Mouse (Mus musculus): ENCODE results near the gene Ldlrad3. TPM values are rescaled to one million over a fixed set of nuclear protein-coding genes. Genes with fewer than 3 reads are reported as not detected.

Ldlrad3 gene
- polyA plus RNA-seq, 1 experiment from 2014 or later: 37.1 TPM

DNA sequence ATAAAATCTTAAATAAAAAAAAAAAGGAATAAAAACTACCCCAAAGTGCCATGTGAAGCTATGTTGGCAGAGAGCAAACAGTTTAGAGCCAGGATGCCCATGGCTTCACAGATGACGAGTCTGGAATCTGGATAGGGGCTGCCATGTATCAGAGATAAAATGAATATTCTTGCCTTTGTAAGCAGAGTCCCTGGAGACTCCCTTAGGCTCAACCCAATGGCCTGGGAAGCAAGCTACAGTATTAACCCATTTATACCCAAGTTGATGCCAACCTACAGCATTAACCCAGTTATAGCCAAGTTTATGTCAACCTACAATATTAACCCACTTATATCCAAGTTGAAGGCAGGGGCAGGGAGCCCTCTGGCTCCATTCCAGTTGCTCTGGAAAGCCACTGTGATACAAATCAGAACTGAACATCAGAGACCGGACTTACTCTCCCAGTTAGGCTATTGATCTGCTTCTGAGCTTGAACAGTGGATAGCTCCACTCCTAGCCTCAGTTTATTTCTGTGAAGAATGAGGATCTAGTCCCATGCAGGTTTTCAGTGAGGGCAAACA is 16.1 kb upstream of the Ldlrad3 start:
- Histone ChIP-seq H3K4me2 (no peak overlapping the region), H3K27ac (no peak overlapping the region), H3K4me1 (replicated peaks) (peaks cover 27% of the 10 kb centered on the region), H3K9ac (no peak overlapping the region), H3K4me3 (no peak overlapping the region), H3K9me3 (no peaks in the 10 kb centered on the region), H3K27me3 (peaks cover 3% of the 10 kb centered on the region; the same call in 1 of the 2 replicates), H3K36me3 (no peaks in the 10 kb centered on the region)
- ATAC-seq (ENCODE audit: low FRiP score): no peak
- 52% methylated on average over 2 of the region's 2 CpGs for WGBS

- no peak overlapping the region for H3K4me2 ChIP-seq
- no peaks in the 10 kb centered on the region for H3K9me3 ChIP-seq
Observed at GRCm38 (mm10) chr2:102201198-102201948, 15.2 kb upstream of the Ldlrad3 start.

DNA sequence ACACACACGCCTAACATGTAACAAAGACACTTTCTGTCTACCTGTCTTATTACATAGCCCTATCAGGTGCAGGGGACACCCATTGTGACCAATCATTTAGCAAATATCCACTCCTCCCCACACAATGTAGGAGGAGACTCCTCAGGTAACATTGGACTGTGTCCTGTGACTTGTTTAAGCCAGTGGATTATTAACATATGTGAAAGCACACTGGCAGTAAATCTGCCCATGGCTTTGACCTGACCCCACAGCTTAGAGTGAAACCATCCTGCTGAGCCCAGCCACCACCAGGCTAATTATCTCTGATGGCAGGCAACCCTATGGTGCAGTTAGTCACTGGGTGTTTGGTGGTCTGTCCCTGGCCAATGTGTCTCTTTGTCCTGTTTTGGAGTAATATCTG is 11.1 kb upstream of the Ldlrad3 start:
- Histone ChIP-seq H3K36me3 (no peaks in the 10 kb centered on the region), H3K4me1 (replicated peaks) (peaks cover 8% of the 10 kb centered on the region), H3K9me3 (no peaks in the 10 kb centered on the region), H3K9ac (no peak overlapping the region), H3K27ac (no peak overlapping the region), H3K4me3 (no peak overlapping the region), H3K4me2 (no peak overlapping the region), H3K27me3 (peaks cover 3% of the 10 kb centered on the region; the same call in 1 of the 2 replicates)
- WGBS: 73% methylated on average over 1 of the region's 1 CpGs
- ATAC-seq (ENCODE audit: low FRiP score): no peak

More at GRCm38 (mm10) chr2:102201198-102201948, 15.2 kb upstream of the Ldlrad3 start:
- WGBS: 76% methylated on average over 14 of the region's 14 CpGs
- no peak overlapping the region for H3K9ac ChIP-seq
- 0 out of 2 replicates have a peak, but pooled peaks have one; percentile 55 for ATAC-seq (ENCODE audit: low FRiP score)
- H3K27ac ChIP-seq: no peak overlapping the region
- no peak overlapping the region for H3K4me3 ChIP-seq
- H3K4me1 ChIP-seq (replicated peaks): peaks cover 21% of the 10 kb centered on the region
- H3K27me3 ChIP-seq: peaks cover 3% of the 10 kb centered on the region; the same call in 1 of the 2 replicates
- H3K36me3 ChIP-seq: no peaks in the 10 kb centered on the region

GRCm38 (mm10) chr2:102196709-102197108 is 10.5 kb upstream of the Ldlrad3 start:
- Histone ChIP-seq H3K27ac (no peak overlapping the region), H3K9me3 (no peaks in the 10 kb centered on the region), H3K36me3 (no peaks in the 10 kb centered on the region), H3K9ac (no peak overlapping the region), H3K4me3 (no peak overlapping the region), H3K4me2 (no peak overlapping the region), H3K4me1 (replicated peaks) (peaks cover 3% of the 10 kb centered on the region), H3K27me3 (peaks cover 3% of the 10 kb centered on the region; the same call in 1 of the 2 replicates)
- WGBS: 65% methylated on average over 8 of the region's 8 CpGs
- ATAC-seq (ENCODE audit: low FRiP score): no peak

GRCm38 (mm10) chr2:102195494-102195893 is 9.3 kb upstream of the Ldlrad3 start:
- no peak for ATAC-seq (ENCODE audit: low FRiP score)
- Histone ChIP-seq H3K4me1 (replicated peaks) (no peaks in the 10 kb centered on the region), H3K36me3 (no peaks in the 10 kb centered on the region), H3K4me2 (no peak overlapping the region), H3K27me3 (peaks cover 3% of the 10 kb centered on the region; the same call in 1 of the 2 replicates), H3K4me3 (no peak overlapping the region), H3K9me3 (no peaks in the 10 kb centered on the region), H3K9ac (no peak overlapping the region), H3K27ac (no peak overlapping the region)
- WGBS: 78% methylated on average over 4 of the region's 4 CpGs

- 82% methylated on average over 4 of the region's 4 CpGs for WGBS
- H3K4me1 ChIP-seq (replicated peaks): no peaks in the 10 kb centered on the region
Observed at GRCm38 (mm10) chr2:102194247-102194646, 8.1 kb upstream of the Ldlrad3 start.

GRCm38 (mm10) chr2:102192943-102193820 is 7.0 kb upstream of the Ldlrad3 start:
- no peaks in the 10 kb centered on the region for H3K4me1 ChIP-seq (replicated peaks)
- 93% methylated on average over 16 of the region's 16 CpGs for WGBS
- no peaks in the 10 kb centered on the region for H3K27me3 ChIP-seq
- H3K9me3 ChIP-seq: no peaks in the 10 kb centered on the region
- H3K36me3 ChIP-seq: no peaks in the 10 kb centered on the region
- H3K9ac ChIP-seq: no peak overlapping the region
- no peak overlapping the region for H3K4me2 ChIP-seq
- no peak overlapping the region for H3K27ac ChIP-seq
- ATAC-seq (ENCODE audit: low FRiP score): no peak
- no peak overlapping the region for H3K4me3 ChIP-seq

More at GRCm38 (mm10) chr2:102194247-102194646, 8.1 kb upstream of the Ldlrad3 start:
- no peak overlapping the region for H3K4me2 ChIP-seq
- H3K9me3 ChIP-seq: no peaks in the 10 kb centered on the region
- H3K36me3 ChIP-seq: no peaks in the 10 kb centered on the region
- H3K4me3 ChIP-seq: no peak overlapping the region
- H3K27me3 ChIP-seq: no peaks in the 10 kb centered on the region
- no peak for ATAC-seq (ENCODE audit: low FRiP score)
- no peak overlapping the region for H3K27ac ChIP-seq
- no peak overlapping the region for H3K9ac ChIP-seq

DNA sequence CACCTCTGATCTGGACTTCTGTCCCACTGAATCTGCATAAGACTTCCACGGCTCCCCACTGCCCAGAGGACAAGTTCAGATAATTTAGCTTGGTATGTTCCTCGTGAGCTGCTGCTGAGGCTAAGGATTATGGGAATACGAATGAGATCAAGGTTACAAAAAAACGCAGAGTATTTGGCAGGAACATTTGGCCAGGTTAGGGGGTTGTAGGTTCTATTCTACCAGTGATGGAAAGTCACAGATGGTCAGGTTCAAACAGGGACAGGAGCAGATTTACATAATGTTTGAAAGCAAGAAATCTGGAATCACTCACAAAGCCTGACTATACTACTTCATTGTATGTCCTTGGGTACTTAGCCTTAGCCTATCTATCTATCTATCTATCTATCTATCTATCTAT is 5.6 kb upstream of the Ldlrad3 start:
- no peaks in the 10 kb centered on the region for H3K36me3 ChIP-seq
- no peak overlapping the region for H3K4me3 ChIP-seq
- no peak overlapping the region for H3K27ac ChIP-seq
- ATAC-seq (ENCODE audit: low FRiP score): no peak
- H3K9me3 ChIP-seq: no peaks in the 10 kb centered on the region
- no peak overlapping the region for H3K9ac ChIP-seq
- H3K27me3 ChIP-seq: no peaks in the 10 kb centered on the region
- WGBS: 81% methylated on average over 4 of the region's 4 CpGs
- no peak overlapping the region for H3K4me2 ChIP-seq
- H3K4me1 ChIP-seq (replicated peaks): peaks cover 4% of the 10 kb centered on the region

DNA sequence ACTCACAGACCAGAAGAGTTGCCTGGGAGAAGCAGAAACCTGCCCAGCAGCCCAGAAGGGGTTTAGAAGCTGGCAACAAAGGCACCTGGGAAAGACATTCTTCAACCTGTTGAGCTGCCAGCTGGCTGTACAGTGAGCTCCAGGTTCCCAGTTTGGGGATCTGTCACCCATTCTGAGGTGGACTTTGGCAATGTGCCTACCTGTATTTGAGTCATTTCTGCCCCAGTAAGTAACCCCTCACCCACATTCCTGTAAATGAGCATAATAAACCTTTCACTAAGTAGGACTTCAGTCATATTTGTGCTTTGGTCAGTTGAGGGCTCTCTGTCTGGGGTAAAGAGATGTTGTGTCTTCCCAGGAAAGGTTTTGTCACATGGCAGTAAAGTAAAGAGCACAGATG is 4.8 kb upstream of the Ldlrad3 start:
- ATAC-seq (ENCODE audit: low FRiP score): no peak
- Histone ChIP-seq H3K9ac (no peak overlapping the region), H3K36me3 (no peaks in the 10 kb centered on the region), H3K4me2 (no peak overlapping the region), H3K27ac (no peak overlapping the region), H3K27me3 (no peaks in the 10 kb centered on the region), H3K4me1 (replicated peaks) (peaks cover 9% of the 10 kb centered on the region), H3K9me3 (no peaks in the 10 kb centered on the region), H3K4me3 (no peak overlapping the region)

DNA sequence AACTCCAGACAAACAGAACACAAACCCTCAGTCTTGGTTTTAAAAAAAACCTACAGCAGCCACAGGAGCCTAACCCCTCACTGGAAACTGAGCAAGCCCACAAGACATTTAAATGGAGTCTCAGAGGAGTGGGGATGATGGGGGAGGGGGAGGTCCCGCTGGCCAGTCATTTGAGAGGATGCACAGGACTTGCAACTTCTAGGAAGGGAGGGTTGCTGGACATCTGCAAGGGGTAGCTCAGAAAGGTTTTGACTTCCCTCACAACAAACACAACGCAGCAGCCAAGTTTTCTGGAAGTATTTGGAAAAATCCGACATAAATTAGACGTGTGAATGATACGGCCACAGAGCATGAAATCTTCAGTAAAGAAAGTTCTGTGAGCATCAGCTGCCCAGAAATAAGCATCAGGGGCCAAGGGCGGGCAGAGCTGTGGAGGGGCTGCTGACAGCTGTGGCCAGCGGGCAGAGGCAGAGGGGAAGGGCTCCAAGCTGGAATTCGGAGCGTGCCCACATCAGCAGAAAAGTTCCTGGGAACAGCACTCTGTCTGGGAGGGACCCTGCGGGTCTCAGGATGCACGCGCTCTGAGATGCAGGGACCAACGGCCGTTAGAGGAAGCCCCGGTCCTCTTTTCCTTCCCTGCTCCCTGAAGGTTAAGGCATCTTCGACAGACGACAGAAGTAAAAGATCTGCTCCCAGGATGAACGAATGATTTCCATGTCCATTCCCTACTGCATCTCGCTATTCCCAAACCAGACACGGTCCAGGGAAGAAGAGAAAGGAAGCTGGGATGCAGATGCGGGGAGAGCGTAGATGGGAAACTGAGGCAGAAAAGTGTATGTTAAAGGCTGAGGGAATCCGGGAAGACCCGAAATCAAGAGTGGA is 875 bp downstream of the Ldlrad3 start:
- H3K4me3 ChIP-seq: peak overlapping the region; percentile 79
- peak; percentile 68 for ATAC-seq (ENCODE audit: low FRiP score)
- peak overlapping the region; percentile 91 for H3K27ac ChIP-seq
- peak overlapping the region; percentile 90 for H3K9ac ChIP-seq
- H3K4me1 ChIP-seq (replicated peaks): peaks cover 42% of the 10 kb centered on the region
- peak overlapping the region; percentile 84 for H3K4me2 ChIP-seq
- no peaks in the 10 kb centered on the region for H3K27me3 ChIP-seq
- WGBS: under 1% methylated on average over 24 of the region's 24 CpGs
- no peaks in the 10 kb centered on the region for H3K9me3 ChIP-seq
- H3K36me3 ChIP-seq: no peaks in the 10 kb centered on the region

DNA sequence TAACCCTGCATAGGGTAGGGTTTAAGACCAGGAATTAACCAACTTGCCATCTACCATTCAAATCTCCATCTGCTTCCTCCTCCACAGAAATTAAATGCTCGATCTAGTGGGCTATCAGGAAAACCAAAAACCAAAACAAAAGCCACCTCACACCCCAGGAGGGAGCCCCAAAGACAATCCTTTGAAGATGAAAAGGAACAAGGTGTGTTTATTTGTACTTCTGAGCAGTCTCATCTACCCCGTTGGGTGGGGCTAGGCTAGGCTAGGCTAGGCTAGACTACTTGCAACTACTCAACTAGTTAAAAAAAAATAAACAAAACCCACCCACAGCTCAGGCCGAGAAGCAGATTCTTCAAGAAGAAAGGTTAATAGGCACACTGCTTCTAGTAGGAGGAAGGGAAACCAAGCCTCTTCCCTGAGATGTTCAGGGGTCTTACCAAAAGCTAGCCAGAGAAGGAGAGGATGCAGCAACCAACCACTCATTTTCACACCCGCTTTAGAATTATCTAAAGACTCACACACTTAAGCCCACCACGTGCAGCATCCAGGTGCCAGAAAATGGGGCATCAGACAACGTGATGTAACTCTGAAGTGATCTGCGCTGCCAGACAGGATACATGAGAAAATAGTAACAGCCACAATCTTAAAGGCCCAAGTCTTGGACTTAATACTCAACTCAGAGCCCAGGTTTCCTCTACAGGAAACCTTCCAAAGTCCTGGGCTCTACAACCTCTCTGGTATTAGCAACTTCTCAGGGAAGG is 2.3 kb downstream of the Ldlrad3 start:
- Histone ChIP-seq H3K4me1 (replicated peaks) (peaks cover 42% of the 10 kb centered on the region), H3K36me3 (no peaks in the 10 kb centered on the region), H3K9me3 (no peaks in the 10 kb centered on the region), H3K27me3 (no peaks in the 10 kb centered on the region), H3K4me2 (peak overlapping the region; percentile 84), H3K4me3 (no peak overlapping the region), H3K9ac (no peak overlapping the region), H3K27ac (no peak overlapping the region)
- 78% methylated on average over 7 of the region's 7 CpGs for WGBS
- ATAC-seq (ENCODE audit: low FRiP score): no peak

Measured in hindbrain, embryonic 13.5 days (tissue).